Mouse (Mus musculus): ENCODE data around the gene Abhd11. TPM values are rescaled to one million over a fixed set of nuclear protein-coding genes. Genes with fewer than 3 reads are reported as not detected.
A peak's percentile ranks its signal among the peaks of the same experiment; 100 is the strongest.

The Abhd11 gene
- polyA plus RNA-seq, 1 experiment, result 12.2 TPM

DNA sequence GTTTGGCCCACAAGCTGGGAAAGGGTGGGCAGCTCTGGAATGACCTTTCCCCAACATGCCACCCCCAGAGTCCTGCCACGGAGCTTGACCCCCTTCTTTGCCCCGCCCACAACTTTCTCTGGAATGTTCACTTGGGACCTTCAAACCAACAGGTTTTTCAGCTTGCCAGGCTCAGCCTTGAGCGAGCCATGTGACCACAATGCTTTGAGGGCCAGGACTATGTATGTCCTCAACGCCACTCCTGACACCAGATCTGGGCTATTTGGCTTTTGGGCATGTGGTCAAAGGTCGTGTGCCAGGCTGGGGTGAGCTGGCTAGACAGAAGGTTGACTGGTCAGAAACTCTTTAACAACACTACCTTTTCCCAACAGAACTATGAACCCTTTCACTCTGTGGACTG, 6.8 kb upstream of the Abhd11 start:
- TF ChIP-seq CTCF (IDR thresholded peaks at IDR 0.05; ENCODE audit: low read depth, low read length), result no peak
- TF ChIP-seq POLR2A (IDR thresholded peaks at IDR 0.05; ENCODE audit: borderline replicate concordance, low read depth, low read length), result no peak
- H3K4me3 ChIP-seq (ENCODE audit: insufficient read depth, low read length), result no peak overlapping the region
- 0 out of 2 replicates have a peak, but pooled peaks cover 2% of the 10 kb centered on the region for H3K4me1 ChIP-seq (ENCODE audit: control insufficient read depth, insufficient read depth, low read length)
- no peak overlapping the region for H3K27ac ChIP-seq (ENCODE audit: insufficient read depth, low read depth, low read length)

DNA sequence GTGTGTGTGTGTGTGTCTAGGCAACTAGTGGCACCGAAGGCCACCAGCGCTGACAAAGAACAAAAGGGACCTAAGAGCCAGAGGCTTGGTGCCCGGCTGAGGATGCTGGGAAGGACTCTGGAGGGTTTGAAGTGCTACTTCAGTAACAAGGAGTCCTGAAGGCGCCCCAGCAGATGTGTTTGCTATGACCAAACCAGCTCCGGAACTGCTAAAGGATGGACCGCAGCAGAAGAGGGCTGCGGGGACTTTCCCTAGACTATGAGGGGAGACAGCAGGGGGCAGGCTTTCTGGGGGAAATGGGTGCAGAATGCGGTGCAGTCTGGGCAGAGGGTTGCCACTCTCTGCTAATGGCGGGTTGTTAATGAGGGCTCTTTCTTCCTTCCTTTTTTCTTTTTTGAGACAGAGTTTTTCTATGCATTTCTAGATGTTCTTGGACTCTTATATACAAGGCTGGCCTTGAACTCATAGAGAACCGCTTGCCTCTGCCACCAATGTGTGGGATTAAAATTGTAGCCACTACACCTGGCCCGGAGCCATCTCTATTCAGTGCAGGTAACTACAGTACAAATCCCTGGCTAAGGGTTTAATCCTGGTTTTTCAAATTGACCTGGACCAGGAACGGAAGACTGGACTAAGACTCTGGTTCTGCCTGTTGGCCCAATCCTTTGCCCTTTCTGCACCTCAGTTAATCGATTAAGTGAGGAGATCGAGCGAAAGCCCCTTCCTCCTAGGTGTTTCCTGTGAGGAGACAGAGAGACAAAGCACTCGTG, 965 bp upstream of the Abhd11 start:
- Histone ChIP-seq H3K27ac (ENCODE audit: insufficient read depth, low read depth, low read length) (peak overlapping the region; percentile 58), H3K4me3 (ENCODE audit: insufficient read depth, low read length) (peak overlapping the region; percentile 57), H3K4me1 (ENCODE audit: control insufficient read depth, insufficient read depth, low read length) (peaks cover 9% of the 10 kb centered on the region)
- TF ChIP-seq CTCF (IDR thresholded peaks at IDR 0.05; ENCODE audit: low read depth, low read length) (no peak), POLR2A (IDR thresholded peaks at IDR 0.05; ENCODE audit: borderline replicate concordance, low read depth, low read length) (no peak)

DNA sequence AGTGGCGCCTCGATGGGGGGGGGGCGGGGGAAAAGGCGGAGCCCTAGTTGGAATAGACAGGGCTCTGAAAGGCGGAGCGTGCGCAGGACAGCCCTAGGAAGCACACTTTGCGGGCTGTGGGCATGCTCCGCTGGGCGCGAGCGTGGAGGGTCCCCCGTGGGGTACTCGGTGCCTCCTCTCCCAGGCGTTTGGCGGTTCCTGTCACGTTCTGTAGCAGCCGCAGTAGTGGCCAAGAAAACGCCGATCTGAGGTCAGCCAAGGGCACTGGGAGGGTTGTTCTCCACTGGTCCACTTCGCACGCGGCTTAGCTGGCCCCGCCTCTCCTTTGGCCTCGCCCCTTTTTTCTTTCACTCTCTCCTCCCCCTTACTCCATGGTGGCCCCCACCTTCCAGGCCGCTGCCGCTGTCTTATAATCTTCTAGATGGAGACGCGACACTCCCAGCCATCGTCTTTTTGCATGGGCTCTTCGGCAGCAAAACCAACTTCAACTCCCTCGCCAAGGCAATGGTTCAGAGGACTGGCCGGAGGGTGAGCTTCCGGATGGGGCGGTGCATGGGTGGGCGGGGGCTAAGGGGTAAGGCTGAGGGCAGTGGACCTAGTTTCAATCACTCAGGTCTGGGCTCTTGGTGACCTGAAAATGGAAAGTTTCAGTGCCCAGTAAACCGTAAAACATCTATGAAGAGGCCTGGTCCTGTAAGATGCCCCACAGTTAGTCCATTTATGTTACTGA, 803 bp downstream of the Abhd11 start:
- TF ChIP-seq POLR2A (IDR thresholded peaks at IDR 0.05; ENCODE audit: borderline replicate concordance, low read depth, low read length), result 0 out of 2 replicates have a peak, but pooled peaks have one; percentile 14
- no peak for TF ChIP-seq CTCF (IDR thresholded peaks at IDR 0.05; ENCODE audit: low read depth, low read length)
- Histone ChIP-seq H3K4me3 (ENCODE audit: insufficient read depth, low read length) (peak overlapping the region; percentile 79), H3K27ac (ENCODE audit: insufficient read depth, low read depth, low read length) (peak overlapping the region; percentile 90), H3K4me1 (ENCODE audit: control insufficient read depth, insufficient read depth, low read length) (peaks cover 9% of the 10 kb centered on the region)

DNA sequence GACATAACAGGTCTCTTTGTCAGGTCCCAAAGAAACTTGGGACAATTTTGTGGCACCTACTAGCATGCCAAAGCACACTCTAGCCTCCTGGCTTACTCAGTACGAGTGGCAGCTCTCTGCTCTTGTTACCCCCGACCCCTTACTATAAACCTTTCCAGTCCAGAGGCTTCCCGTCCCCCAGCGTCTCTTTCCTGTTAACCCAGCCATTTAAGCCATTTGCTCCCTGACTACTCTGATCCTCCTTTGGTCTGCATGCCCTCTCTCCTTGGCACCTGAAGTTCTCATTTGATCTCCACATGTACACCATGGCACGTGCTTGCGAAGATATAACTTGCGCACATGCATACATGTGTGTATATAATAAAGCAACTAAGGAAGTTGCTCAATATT, 1.4 kb downstream of the Abhd11 start:
- peak overlapping the region; percentile 90 for H3K27ac ChIP-seq (ENCODE audit: insufficient read depth, low read depth, low read length)
- H3K4me3 ChIP-seq (ENCODE audit: insufficient read depth, low read length), result peak overlapping the region; percentile 79
- TF ChIP-seq CTCF (IDR thresholded peaks at IDR 0.05; ENCODE audit: low read depth, low read length) (no peak), POLR2A (IDR thresholded peaks at IDR 0.05; ENCODE audit: borderline replicate concordance, low read depth, low read length) (no peak)
- H3K4me1 ChIP-seq (ENCODE audit: control insufficient read depth, insufficient read depth, low read length), result peaks cover 9% of the 10 kb centered on the region

DNA sequence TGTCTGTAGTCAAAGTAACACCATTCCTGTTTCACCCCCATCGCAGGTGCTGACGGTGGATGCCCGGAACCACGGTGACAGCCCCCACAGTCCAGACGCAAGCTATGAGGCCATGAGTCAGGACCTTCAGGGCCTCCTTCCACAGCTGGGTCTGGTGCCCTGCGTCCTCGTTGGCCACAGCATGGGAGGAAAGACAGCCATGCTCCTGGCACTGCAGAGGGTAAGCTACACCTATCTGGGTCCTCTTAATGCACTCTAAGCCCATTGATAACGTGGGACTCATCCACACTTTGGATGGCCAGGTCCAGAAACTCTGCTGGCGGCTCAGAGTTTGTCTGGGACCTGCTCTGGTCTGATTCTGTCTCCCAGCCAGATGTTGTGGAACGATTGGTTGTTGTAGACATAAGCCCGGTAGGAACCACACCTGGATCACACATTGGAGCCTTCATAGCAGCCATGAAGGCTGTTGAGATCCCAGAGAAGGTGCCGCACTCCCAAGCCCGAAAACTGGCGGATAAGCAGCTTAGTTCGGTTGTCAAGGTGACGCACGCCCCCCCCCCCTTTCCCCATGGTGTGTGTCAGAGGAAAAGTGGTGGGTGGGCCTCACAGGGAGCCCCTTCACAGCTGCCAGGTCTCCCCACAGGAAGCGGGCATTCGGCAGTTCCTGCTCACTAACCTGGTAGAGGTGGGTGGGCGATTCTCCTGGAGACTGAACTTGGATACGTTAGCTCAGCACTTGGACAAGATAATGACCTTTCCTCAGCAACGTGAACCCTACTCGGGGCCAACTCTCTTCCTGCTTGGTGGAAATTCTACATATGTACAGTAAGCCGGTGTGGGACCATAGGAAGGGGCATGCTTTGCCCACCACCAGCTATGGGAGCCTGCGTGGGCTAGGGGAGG, 2.1 kb downstream of the Abhd11 start:
- Histone ChIP-seq H3K27ac (ENCODE audit: insufficient read depth, low read depth, low read length) (peak overlapping the region; percentile 1; the same call in 1 of the 2 replicates), H3K4me1 (ENCODE audit: control insufficient read depth, insufficient read depth, low read length) (peaks cover 9% of the 10 kb centered on the region), H3K4me3 (ENCODE audit: insufficient read depth, low read length) (peak overlapping the region; percentile 79)
- TF ChIP-seq POLR2A (IDR thresholded peaks at IDR 0.05; ENCODE audit: borderline replicate concordance, low read depth, low read length), result no peak
- TF ChIP-seq CTCF (IDR thresholded peaks at IDR 0.05; ENCODE audit: low read depth, low read length), result no peak

DNA sequence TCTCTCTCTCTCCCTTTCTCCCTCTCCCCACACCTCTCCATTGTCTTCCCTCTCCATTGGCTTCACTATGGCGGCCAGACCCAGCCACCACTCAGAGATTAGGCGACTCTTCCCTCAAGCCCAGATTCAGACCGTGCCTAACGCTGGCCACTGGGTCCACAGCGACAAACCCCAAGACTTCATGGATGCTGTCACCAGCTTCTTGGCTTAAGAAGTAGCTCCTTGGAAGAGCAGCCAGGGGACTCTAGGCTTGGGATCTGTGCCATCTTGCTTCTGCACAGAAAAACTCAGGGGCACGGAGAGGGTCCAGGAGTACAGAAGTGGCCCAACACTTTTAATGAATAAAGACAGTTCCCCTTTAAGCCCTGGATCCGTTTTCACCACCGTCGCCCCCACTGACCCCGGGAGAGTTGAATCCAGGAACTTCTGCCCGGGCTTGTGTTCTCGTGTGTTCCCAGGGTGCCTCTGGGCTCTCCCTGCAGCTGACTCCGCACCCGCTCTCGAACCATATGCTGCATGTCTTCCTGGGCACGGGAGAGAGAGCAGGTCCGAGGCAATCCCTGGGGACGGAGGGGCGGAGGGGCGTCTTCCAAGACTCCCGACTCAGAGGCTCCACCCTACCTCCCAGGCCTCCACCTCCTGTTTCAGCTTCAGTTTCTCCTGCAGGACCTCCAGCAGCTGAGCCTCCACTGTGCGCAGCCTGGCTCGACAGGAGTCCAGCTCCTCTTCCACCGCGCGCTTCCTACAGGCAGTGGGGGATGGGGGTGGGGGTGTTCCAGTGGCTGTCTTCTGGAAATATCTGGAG, 3.1 kb downstream of the Abhd11 start:
- Histone ChIP-seq H3K27ac (ENCODE audit: insufficient read depth, low read depth, low read length) (no peak overlapping the region), H3K4me3 (ENCODE audit: insufficient read depth, low read length) (no peak overlapping the region), H3K4me1 (ENCODE audit: control insufficient read depth, insufficient read depth, low read length) (peaks cover 9% of the 10 kb centered on the region)
- TF ChIP-seq CTCF (IDR thresholded peaks at IDR 0.05; ENCODE audit: low read depth, low read length) (no peak), POLR2A (IDR thresholded peaks at IDR 0.05; ENCODE audit: borderline replicate concordance, low read depth, low read length) (no peak)

DNA sequence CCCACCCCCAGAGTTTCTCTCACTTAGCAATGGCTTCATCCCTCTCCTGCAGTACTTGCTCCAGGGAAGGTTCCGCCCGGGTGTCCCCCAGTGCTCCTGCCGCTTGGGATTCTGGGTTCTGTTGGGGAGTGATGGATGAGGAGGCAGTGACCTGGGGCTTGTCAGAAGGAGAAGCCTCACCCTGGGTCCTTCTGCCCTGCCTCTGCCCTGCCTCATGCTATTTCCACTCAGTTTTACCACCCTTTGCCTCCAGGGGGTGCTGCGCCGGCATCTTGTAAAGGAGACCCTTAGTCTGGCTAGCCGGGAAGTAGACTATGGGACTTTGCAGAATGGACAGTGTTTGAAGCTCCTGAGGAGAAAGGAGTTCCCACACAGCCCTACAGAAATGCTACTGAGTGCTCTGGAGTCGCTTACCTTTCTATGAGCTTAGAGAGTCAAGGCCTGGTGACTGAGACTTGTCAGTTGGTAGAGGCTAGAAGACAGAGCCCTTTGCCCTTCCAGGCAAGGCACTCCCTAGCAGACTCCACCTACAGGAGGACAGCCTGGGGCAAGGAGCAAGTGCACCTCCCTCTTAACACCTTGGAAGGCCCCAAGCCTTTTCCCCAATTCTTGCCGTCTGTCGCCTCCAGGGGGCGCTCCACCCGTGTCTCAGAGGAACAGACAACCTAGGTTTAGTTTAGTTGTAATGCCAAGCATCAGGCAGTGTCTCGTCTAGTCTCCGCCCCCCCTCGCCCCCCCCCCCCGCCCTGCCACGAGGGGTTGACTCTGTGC, 3.9 kb downstream of the Abhd11 start:
- Histone ChIP-seq H3K4me1 (ENCODE audit: control insufficient read depth, insufficient read depth, low read length) (peaks cover 9% of the 10 kb centered on the region), H3K4me3 (ENCODE audit: insufficient read depth, low read length) (no peak overlapping the region), H3K27ac (ENCODE audit: insufficient read depth, low read depth, low read length) (no peak overlapping the region)
- TF ChIP-seq CTCF (IDR thresholded peaks at IDR 0.05; ENCODE audit: low read depth, low read length) (peak; percentile 82), POLR2A (IDR thresholded peaks at IDR 0.05; ENCODE audit: borderline replicate concordance, low read depth, low read length) (no peak)

DNA sequence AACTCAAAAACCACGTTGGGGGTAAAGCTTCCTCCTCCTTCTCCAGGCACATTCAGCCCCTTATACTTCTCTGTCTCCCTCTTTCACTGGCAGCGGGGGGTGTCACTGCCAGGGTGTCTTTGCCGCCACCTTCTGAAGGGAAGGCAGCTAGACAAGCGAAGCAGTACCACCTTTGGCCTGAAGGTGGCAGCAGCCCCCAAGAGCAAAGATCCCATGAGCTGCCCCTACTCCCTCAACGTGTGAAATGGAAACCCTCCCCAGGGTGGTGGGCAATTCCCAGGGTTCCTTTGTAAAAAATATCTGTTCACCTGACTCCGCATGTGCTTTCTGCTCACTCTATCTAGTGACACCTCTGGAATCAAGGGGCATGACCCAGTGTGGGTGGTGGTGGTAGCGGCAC, 6.5 kb downstream of the Abhd11 start:
- peaks cover 6% of the 10 kb centered on the region for H3K4me1 ChIP-seq (ENCODE audit: control insufficient read depth, insufficient read depth, low read length)
- peak; percentile 97 for TF ChIP-seq CTCF (IDR thresholded peaks at IDR 0.05; ENCODE audit: low read depth, low read length)
- TF ChIP-seq POLR2A (IDR thresholded peaks at IDR 0.05; ENCODE audit: borderline replicate concordance, low read depth, low read length), result no peak
- H3K27ac ChIP-seq (ENCODE audit: insufficient read depth, low read depth, low read length), result no peak overlapping the region
- H3K4me3 ChIP-seq (ENCODE audit: insufficient read depth, low read length), result no peak overlapping the region
